Mouse (Mus musculus): ENCODE data around the gene Ube2f.

DNA sequence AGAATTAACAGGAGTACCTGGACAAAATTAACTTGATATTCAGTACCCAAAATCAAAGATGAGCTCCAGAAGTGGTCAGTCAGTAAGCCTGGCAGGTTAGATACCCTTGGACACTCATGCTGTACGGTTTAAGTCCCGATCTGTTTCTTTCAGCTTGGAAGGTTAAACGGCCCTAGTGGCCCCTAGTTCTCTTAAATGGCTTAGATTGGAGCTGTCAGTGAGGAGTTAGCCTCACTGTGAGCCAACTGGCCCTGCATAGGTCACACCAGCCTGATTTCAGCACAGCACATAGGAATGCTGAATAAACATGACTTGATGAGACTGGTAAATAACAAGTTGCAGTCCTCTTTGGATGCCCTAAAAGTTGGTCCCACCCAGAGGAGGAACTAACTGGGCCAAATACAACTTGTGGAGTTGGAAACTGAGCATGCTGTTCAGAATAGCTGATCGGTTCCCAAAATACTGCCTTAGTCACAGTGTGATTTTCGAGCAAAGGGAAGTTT lies 1.1 kb downstream of the Ube2f start:
- no peak for TF ChIP-seq CTCF (IDR thresholded peaks at IDR 0.05; ENCODE audit: extremely low read depth, insufficient read length, insufficient replicate concordance, low read depth, low read length)
- TF ChIP-seq POLR2A (IDR thresholded peaks at IDR 0.05; ENCODE audit: low read depth, low read length), result no peak

Measured in small intestine, adult 2 months (tissue).